Mouse (Mus musculus): ENCODE measurements around the gene Neurl3.

- TF ChIP-seq CTCF (IDR thresholded peaks at IDR 0.05; ENCODE audit: low read depth) (no peak), EP300 (IDR thresholded peaks at IDR 0.05; ENCODE audit: low read depth) (peak; percentile 50)
Observed at GRCm38 (mm10) chr1:36263833-36264488, 10.5 kb downstream of the Neurl3 start.

Data from liver, embryonic 14.5 days (tissue).